28 mouse cellular contexts compared by ENCODE assay signal in the genomic region with DNA sequence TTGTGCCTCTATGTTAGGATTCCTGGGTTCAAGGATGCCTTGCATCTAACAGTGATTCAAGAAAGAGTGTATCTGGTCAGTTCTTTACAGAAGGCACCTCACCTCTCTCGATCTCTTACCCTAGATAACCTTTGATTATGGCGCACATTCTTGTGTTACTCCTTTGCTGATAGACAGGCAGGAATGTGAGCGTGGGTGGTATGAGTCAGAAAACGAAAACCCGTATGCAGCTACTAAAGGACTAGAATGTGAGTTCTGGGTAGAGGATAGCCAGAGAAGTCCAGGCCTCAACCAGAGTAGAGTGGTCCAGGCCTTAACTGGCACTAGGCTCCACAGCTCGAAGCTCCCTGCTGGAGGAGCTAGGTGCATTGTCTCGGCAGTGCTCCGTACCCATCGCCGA. TPM values are rescaled to one million over a fixed set of nuclear protein-coding genes. Genes with fewer than 3 reads are reported as not detected.
DNase-seq lines count a peak whose midpoint lies in the region; ATAC-seq lines count a peak whose summit lies in the region.
"Had no signal": no experiment of that assay in that cellular context is flagged by ENCODE, and none has a peak within 500 bp of the region (broad histone marks: within the 10 kb centered on the region; RNA-seq: fewer than 3 reads in every experiment).

No protein-coding gene starts in this region.

- H3K27me3 ChIP-seq in embryonic facial prominence, embryonic 13.5 days = no peaks in the 10 kb centered on the region
- H3K27me3 ChIP-seq in embryonic facial prominence, embryonic 10.5 days (replicated peaks; ENCODE audit: low read depth, poor library complexity, severe bottlenecking) = no peaks in the 10 kb centered on the region
- no peaks in the 10 kb centered on the region for H3K27me3 ChIP-seq in midbrain, embryonic 11.5 days (ENCODE audit: control insufficient read depth, insufficient read depth, low read length)
- 0 out of 2 replicates have a peak, but pooled peaks cover 3% of the 10 kb centered on the region for H3K27me3 ChIP-seq in midbrain, embryonic 15.5 days (replicated peaks)
- no peaks in the 10 kb centered on the region for H3K27me3 ChIP-seq in limb, embryonic 10.5 days (ENCODE audit: low read depth, poor library complexity, severe bottlenecking)
- H3K27me3 ChIP-seq: lung, embryonic 15.5 days had no signal

- peak overlapping the region; percentile 22; the same call in 1 of the 2 replicates for H3K27ac ChIP-seq in embryonic facial prominence, embryonic 13.5 days
- H3K27ac ChIP-seq in embryonic facial prominence, embryonic 10.5 days (replicated peaks) = no peak overlapping the region
- no peak overlapping the region for H3K27ac ChIP-seq in midbrain, embryonic 11.5 days (ENCODE audit: low read depth, low read length)
- no peak overlapping the region for H3K27ac ChIP-seq in midbrain, embryonic 15.5 days
- peak overlapping the region; percentile 38 for H3K27ac ChIP-seq in limb, embryonic 10.5 days
- H3K27ac ChIP-seq: hindbrain, embryonic 13.5 days; lung, embryonic 15.5 days; midbrain, embryonic 13.5 days; neural tube, embryonic 15.5 days had no signal

- no peaks in the 10 kb centered on the region for H3K9me3 ChIP-seq in embryonic facial prominence, embryonic 13.5 days
- H3K9me3 ChIP-seq in embryonic facial prominence, embryonic 10.5 days = no peaks in the 10 kb centered on the region
- H3K9me3 ChIP-seq in midbrain, embryonic 11.5 days (ENCODE audit: control insufficient read depth, low read length) = no peaks in the 10 kb centered on the region
- H3K9me3 ChIP-seq in midbrain, embryonic 15.5 days = no peaks in the 10 kb centered on the region
- no peaks in the 10 kb centered on the region for H3K9me3 ChIP-seq in limb, embryonic 10.5 days (replicated peaks)
- H3K9me3 ChIP-seq: hindbrain, embryonic 13.5 days; lung, embryonic 15.5 days; megakaryocyte, embryonic 14.5 days; midbrain, embryonic 13.5 days; neural tube, embryonic 15.5 days had no signal

- no peak overlapping the region for H3K4me3 ChIP-seq in embryonic facial prominence, embryonic 13.5 days
- H3K4me3 ChIP-seq in embryonic facial prominence, embryonic 10.5 days = no peak overlapping the region
- H3K4me3 ChIP-seq in midbrain, embryonic 11.5 days (ENCODE audit: low read depth, low read length) = no peak overlapping the region
- H3K4me3 ChIP-seq in midbrain, embryonic 15.5 days = no peak overlapping the region
- H3K4me3 ChIP-seq in limb, embryonic 10.5 days = no peak overlapping the region
- H3K4me3 ChIP-seq: hindbrain, embryonic 13.5 days; lung, embryonic 15.5 days; megakaryocyte, embryonic 14.5 days; midbrain, embryonic 13.5 days; neural tube, embryonic 15.5 days had no signal

- H3K36me3 ChIP-seq in embryonic facial prominence, embryonic 13.5 days = no peaks in the 10 kb centered on the region
- H3K36me3 ChIP-seq in embryonic facial prominence, embryonic 10.5 days (replicated peaks) = no peaks in the 10 kb centered on the region
- H3K36me3 ChIP-seq in midbrain, embryonic 11.5 days (ENCODE audit: control insufficient read depth, insufficient read depth, low read length) = no peaks in the 10 kb centered on the region
- H3K36me3 ChIP-seq in midbrain, embryonic 15.5 days (replicated peaks) = no peaks in the 10 kb centered on the region
- no peaks in the 10 kb centered on the region for H3K36me3 ChIP-seq in limb, embryonic 10.5 days
- H3K36me3 ChIP-seq: hindbrain, embryonic 13.5 days; lung, embryonic 15.5 days; midbrain, embryonic 13.5 days; neural tube, embryonic 15.5 days had no signal

- DNase-seq in embryonic facial prominence, embryonic 10.5 days (ENCODE audit: low spot score) = no peak
- peak; percentile 10 for DNase-seq in midbrain, embryonic 11.5 days (ENCODE audit: low spot score, missing footprints)
- DNase-seq in limb, embryonic 10.5 days (ENCODE audit: low spot score) = no peak
- DNase-seq in layer of hippocampus, adult 18-20 months (ENCODE audit: low spot score in 2 of 2) = no peak
- no peak for DNase-seq in lung, postnatal 10 days
- DNase-seq: adrenal gland, adult 2 months; adrenal gland, postnatal 36 days; cerebellum, adult 18-20 months; cerebellum, postnatal 14 days; heart, postnatal 4 days; kidney, postnatal 36 days; lung, postnatal 36 days; retina, postnatal 1 day; right cerebral cortex, postnatal 14 days; thymus, postnatal 14 days had no signal

- H3K4me2 ChIP-seq in embryonic facial prominence, embryonic 13.5 days = no peak overlapping the region
- no peak overlapping the region for H3K4me2 ChIP-seq in midbrain, embryonic 11.5 days
- H3K4me2 ChIP-seq in midbrain, embryonic 15.5 days = no peak overlapping the region
- H3K4me2 ChIP-seq: hindbrain, embryonic 13.5 days; liver, embryonic 11.5 days; lung, embryonic 15.5 days; midbrain, embryonic 13.5 days; neural tube, embryonic 15.5 days had no signal

- ATAC-seq in embryonic facial prominence, embryonic 13.5 days (ENCODE audit: insufficient number of reproducible peaks, insufficient read depth, low FRiP score, low TSS enrichment, low read depth) = no peak
- no peak for ATAC-seq in midbrain, embryonic 11.5 days (ENCODE audit: low FRiP score)
- no peak for ATAC-seq in midbrain, embryonic 15.5 days (replicated peaks)
- ATAC-seq: activated CD4-positive, CD25-positive, alpha-beta regulatory T cell, adult 4 months; forebrain, embryonic 16.5 days; intestine, embryonic 16.5 days; midbrain, embryonic 13.5 days had no signal

- H3K9ac ChIP-seq in embryonic facial prominence, embryonic 13.5 days = no peak overlapping the region
- no peak overlapping the region for H3K9ac ChIP-seq in midbrain, embryonic 11.5 days (ENCODE audit: low read length)
- no peak overlapping the region for H3K9ac ChIP-seq in midbrain, embryonic 15.5 days
- H3K9ac ChIP-seq: hindbrain, embryonic 13.5 days; lung, embryonic 15.5 days; midbrain, embryonic 13.5 days; neural tube, embryonic 15.5 days had no signal

- peaks cover 9% of the 10 kb centered on the region for H3K4me1 ChIP-seq in embryonic facial prominence, embryonic 13.5 days
- peaks cover 11% of the 10 kb centered on the region for H3K4me1 ChIP-seq in embryonic facial prominence, embryonic 10.5 days
- no peaks in the 10 kb centered on the region for H3K4me1 ChIP-seq in midbrain, embryonic 11.5 days (ENCODE audit: control insufficient read depth, insufficient read depth, low read length)
- peaks cover 7% of the 10 kb centered on the region for H3K4me1 ChIP-seq in midbrain, embryonic 15.5 days
- peaks cover 15% of the 10 kb centered on the region for H3K4me1 ChIP-seq in limb, embryonic 10.5 days

- WGBS in embryonic facial prominence, embryonic 13.5 days = 85% methylated on average over 10 of the region's 10 CpGs
- WGBS in embryonic facial prominence, embryonic 10.5 days = 88% methylated on average over 10 of the region's 10 CpGs
- 90% methylated on average over 10 of the region's 10 CpGs for WGBS in midbrain, embryonic 11.5 days
- WGBS in midbrain, embryonic 15.5 days = 89% methylated on average over 10 of the region's 10 CpGs
- WGBS in limb, embryonic 10.5 days = 91% methylated on average over 10 of the region's 10 CpGs

RNA-seq across cellular contexts. Expression of gene Anapc1, which starts 5.6 kb away (rescaled TPM):
- 65.4 and 72.5 TPM in 2 replicates for polyA plus RNA-seq in embryonic facial prominence, embryonic 13.5 days (2015; fragmentation: Nextera tagmentation; extraction: Ambion mirVana)
- polyA plus RNA-seq in embryonic facial prominence, embryonic 10.5 days (2016; fragmentation: Nextera tagmentation; extraction: Ambion mirVana) = 83.1 and 93.4 TPM in 2 replicates
- polyA plus RNA-seq in midbrain, embryonic 11.5 days (2014; fragmentation: Nextera tagmentation; extraction: Ambion mirVana) = 86.5 and 100 TPM in 2 replicates
- 50.8 and 52.8 TPM in 2 replicates for polyA plus RNA-seq in midbrain, embryonic 15.5 days (2015; fragmentation: Nextera tagmentation; extraction: Ambion mirVana)
- 85.7 and 96.3 TPM in 2 replicates for polyA plus RNA-seq in limb, embryonic 10.5 days (2016; fragmentation: Nextera tagmentation; extraction: Ambion mirVana)
- total RNA-seq in layer of hippocampus, adult 18-20 months (2021) = 10 to 100 TPM; 59.9 to 63.2 TPM

RNA-seq across cellular contexts. Expression of gene Mertk, which starts 6.0 kb away (rescaled TPM):
- polyA plus RNA-seq in embryonic facial prominence, embryonic 13.5 days (2015; fragmentation: Nextera tagmentation; extraction: Ambion mirVana) = 12.1 and 15.4 TPM in 2 replicates
- polyA plus RNA-seq in embryonic facial prominence, embryonic 10.5 days (2016; fragmentation: Nextera tagmentation; extraction: Ambion mirVana) = 9.3 and 12.2 TPM in 2 replicates
- polyA plus RNA-seq in midbrain, embryonic 11.5 days (2014; fragmentation: Nextera tagmentation; extraction: Ambion mirVana) = 3.0 and 4.3 TPM in 2 replicates
- polyA plus RNA-seq in midbrain, embryonic 15.5 days (2015; fragmentation: Nextera tagmentation; extraction: Ambion mirVana) = 1.5 and 1.8 TPM in 2 replicates
- 14.5 and 22.3 TPM in 2 replicates for polyA plus RNA-seq in limb, embryonic 10.5 days (2016; fragmentation: Nextera tagmentation; extraction: Ambion mirVana)
- total RNA-seq in layer of hippocampus, adult 18-20 months (2021) = 10 to 100 TPM; 33.9 to 36.7 TPM
- total RNA-seq: MEL; monocyte, adult 5-6 weeks had no signal
- polyA plus RNA-seq: activated CD4-positive, CD25-positive, alpha-beta regulatory T cell, adult 4 months had no signal

Comparison
In these comparisons a context has a peak if more than half of its experiments do, and no peak if none do; other contexts are left out.
1. H3K27ac ChIP-seq: peak in embryonic facial prominence, embryonic 13.5 days (single experiment) and limb, embryonic 10.5 days (single experiment); none in embryonic facial prominence, embryonic 10.5 days (single experiment), midbrain, embryonic 11.5 days (single experiment) and midbrain, embryonic 15.5 days (single experiment).